Mouse (Mus musculus) bone marrow, adult 2 months (tissue): ENCODE data around the gene Cd53.

Source experiments
- CTCF ChIP-seq: fragments of 200-500 bp; IDR thresholded peaks from 2 replicates; pipeline ENCODE4 v1.5.1; 2011; ENCODE audit warnings: low read length, control low read depth; ENCODE audit not compliant: control insufficient read depth, insufficient read depth
- POLR2A ChIP-seq: fragments of 200-500 bp; IDR thresholded peaks from 2 replicates; pipeline ENCODE4 v1.6.1; 2011; ENCODE audit warnings: low read depth, mild to moderate bottlenecking, control low read depth, low read length, borderline replicate concordance; ENCODE audit not compliant: control insufficient read depth

DNA sequence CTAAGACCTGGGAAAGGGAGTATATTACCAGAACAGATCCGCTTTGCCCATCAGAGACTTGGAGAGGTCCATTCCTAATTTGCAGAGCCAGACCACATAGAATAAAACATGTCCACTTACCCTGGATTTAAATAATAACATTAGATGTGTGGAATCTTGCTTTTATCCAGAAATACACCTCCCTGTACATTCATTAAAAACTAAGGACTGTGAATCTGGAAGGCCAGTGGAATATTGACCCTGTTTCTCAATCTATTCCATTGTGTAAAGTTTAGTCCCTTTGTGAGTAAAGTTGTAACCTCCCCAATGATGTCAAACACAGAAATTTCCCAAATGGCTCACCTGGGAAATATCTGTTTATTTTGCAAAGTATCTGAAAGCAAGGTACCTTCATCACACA lies 36.2 kb upstream of the Cd53 start, which contains the start of gene Olfr266:
- TF ChIP-seq CTCF (no peak), POLR2A (no peak)
